Mouse (Mus musculus) midbrain, embryonic 16.5 days (tissue): ENCODE data around the gene Selenoi. TPM values are rescaled to one million over a fixed set of nuclear protein-coding genes. Genes with fewer than 3 reads are reported as not detected.

Experiments used
- ATAC-seq: fragments of 200-750 bp; cut with Nextera tagmentation; 2 replicates; pipeline ENCODE4 v1.8.0; 2017; ENCODE audit warnings: moderate TSS enrichment
- H3K27ac ChIP-seq: fragments of 300-500 bp; sonication (generic); 2 replicates; pipeline ENCODE4 v1.5.1; 2014; ENCODE audit warnings: mild to moderate bottlenecking, low read length, mixed read lengths
- H3K27me3 ChIP-seq: fragments of 300-500 bp; sonication (generic); 2 replicates; pipeline ENCODE4 v1.6.1; 2014; ENCODE audit warnings: low read depth, low read length, mixed read lengths; ENCODE audit not compliant: control insufficient read depth, insufficient read depth
- H3K36me3 ChIP-seq: fragments of 300-500 bp; sonication (generic); 2 replicates; pipeline ENCODE4 v1.6.1; 2014; ENCODE audit warnings: mild to moderate bottlenecking, low read length, moderate library complexity, mixed read lengths; ENCODE audit not compliant: control insufficient read depth, insufficient read depth
- H3K4me1 ChIP-seq: fragments of 300-500 bp; sonication (generic); 2 replicates; pipeline ENCODE4 v1.6.1; 2014; ENCODE audit warnings: mild to moderate bottlenecking, low read length, mixed read lengths; ENCODE audit not compliant: control insufficient read depth, insufficient read depth
- H3K4me2 ChIP-seq: fragments of 300-500 bp; sonication (generic); 2 replicates; pipeline ENCODE4 v1.6.1; 2014; ENCODE audit warnings: mild to moderate bottlenecking, low read length, mixed read lengths
- H3K4me3 ChIP-seq: fragments of 300-500 bp; sonication (generic); 2 replicates; pipeline ENCODE4 v1.5.1; 2014; ENCODE audit warnings: low read depth, mild to moderate bottlenecking, low read length, moderate library complexity, mixed read lengths
- H3K9ac ChIP-seq: fragments of 300-500 bp; sonication (generic); 2 replicates; pipeline ENCODE4 v1.6.1; 2014; ENCODE audit warnings: low read depth, low read length, mixed read lengths
- H3K9me3 ChIP-seq: fragments of 300-500 bp; sonication (generic); replicated peaks from 2 replicates; pipeline ENCODE4 v1.6.1; 2014; ENCODE audit warnings: mild to moderate bottlenecking, low read length, mixed read lengths; ENCODE audit not compliant: control insufficient read depth, poor library complexity, severe bottlenecking
- WGBS: fragments of 180-500 bp; shearing (Covaris S2); extraction: QIAGEN DNeasy Blood & Tissue Kit; methylation state at CpG from one replicate; pipeline ENCODE4 v1.1.7; 2014; 5-methylcytosine and 5-hydroxymethylcytosine counted together
- polyA plus RNA-seq: library from polyadenylated mRNA; unstranded; fragments of >200 nt; fragmentation: Nextera tagmentation; extraction: Ambion mirVana; gene quantifications from 2 replicates; pipeline ENCODE4 v1.2.1, GENCODE M21; 2015

The Selenoi gene
- polyA plus RNA-seq = 32.5 and 34.7 TPM in 2 replicates

DNA sequence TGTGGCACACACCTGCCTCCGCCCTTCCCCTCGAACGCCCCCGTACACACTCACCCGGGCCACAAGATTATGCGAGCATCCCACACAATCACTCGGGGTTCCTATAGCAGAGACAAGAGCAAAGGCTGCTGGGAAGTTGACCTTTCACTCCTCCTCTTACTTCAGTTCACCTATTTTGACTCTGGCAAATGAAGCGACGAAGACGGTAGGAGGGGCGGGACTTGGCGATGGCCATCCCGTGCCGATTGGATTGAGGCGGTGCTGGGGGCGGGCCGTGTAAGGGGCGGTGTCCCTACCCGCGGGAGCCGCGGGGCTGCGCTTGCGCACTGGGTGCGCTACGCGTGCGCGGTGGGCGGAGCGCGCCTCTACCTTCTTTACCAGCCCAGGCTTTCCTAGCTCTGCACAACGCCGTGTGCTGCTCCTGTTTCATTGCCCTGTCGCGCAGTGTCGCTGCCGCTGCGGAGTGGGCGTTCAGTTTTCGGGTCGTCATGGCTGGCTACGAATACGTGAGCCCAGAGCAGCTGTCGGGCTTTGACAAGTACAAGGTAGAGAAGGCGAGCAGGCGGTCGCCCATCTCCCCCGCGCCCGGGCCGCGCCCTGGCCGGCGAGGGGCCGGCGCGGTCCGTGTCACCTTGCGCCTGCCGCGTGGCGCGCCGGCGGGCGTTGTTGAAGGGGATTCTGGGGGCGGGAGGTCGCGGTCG is at the start of gene Selenoi:
Gene Selenoi, plus strand, starts transcription at position 311 of the 701 bp plus-strand sequence.
- Histone ChIP-seq H3K27ac (peak within 1 kb of the TSS; percentile 91), H3K4me2 (peak within 1 kb of the TSS; percentile 79), H3K36me3 (no peaks in the 10 kb centered on the region), H3K27me3 (no peaks in the 10 kb centered on the region), H3K9me3 (no peaks in the 10 kb centered on the region), H3K4me3 (peak within 1 kb of the TSS; percentile 69), H3K9ac (peak within 1 kb of the TSS; percentile 91), H3K4me1 (peaks cover 25% of the 10 kb centered on the region)
- 1% methylated on average over 71 of the region's 71 CpGs for WGBS
- ATAC-seq = peak; percentile 100

GRCm38 (mm10) chr5:30187687-30188485 is 44.5 kb upstream of the Selenoi start:
- no peak overlapping the region for H3K9ac ChIP-seq
- WGBS = 95% methylated on average over 12 of the region's 12 CpGs

GRCm38 (mm10) chr5:30192452-30192851 is 39.9 kb upstream of the Selenoi start:
- Histone ChIP-seq H3K4me1 (no peaks in the 10 kb centered on the region), H3K9ac (no peak overlapping the region), H3K9me3 (no peaks in the 10 kb centered on the region), H3K27ac (no peak overlapping the region), H3K27me3 (no peaks in the 10 kb centered on the region), H3K36me3 (peaks cover 5% of the 10 kb centered on the region), H3K4me2 (no peak overlapping the region), H3K4me3 (no peak overlapping the region)
- no peak for ATAC-seq
- 92% methylated on average over 1 of the region's 1 CpGs for WGBS

More at GRCm38 (mm10) chr5:30187687-30188485, 44.5 kb upstream of the Selenoi start:
- Histone ChIP-seq H3K27ac (no peak overlapping the region), H3K4me1 (no peaks in the 10 kb centered on the region), H3K36me3 (peaks cover 18% of the 10 kb centered on the region), H3K4me3 (no peak overlapping the region), H3K27me3 (no peaks in the 10 kb centered on the region), H3K9me3 (no peaks in the 10 kb centered on the region), H3K4me2 (no peak overlapping the region)
- ATAC-seq = no peak

GRCm38 (mm10) chr5:30195340-30195739 is 37.0 kb upstream of the Selenoi start:
- Histone ChIP-seq H3K36me3 (no peaks in the 10 kb centered on the region), H3K27me3 (no peaks in the 10 kb centered on the region), H3K4me2 (no peak overlapping the region), H3K4me1 (no peaks in the 10 kb centered on the region), H3K9me3 (no peaks in the 10 kb centered on the region), H3K4me3 (no peak overlapping the region), H3K9ac (no peak overlapping the region), H3K27ac (no peak overlapping the region)
- WGBS = 92% methylated on average over 5 of the region's 5 CpGs
- ATAC-seq = no peak

GRCm38 (mm10) chr5:30198257-30198656 is 34.1 kb upstream of the Selenoi start:
- Histone ChIP-seq H3K27me3 (no peaks in the 10 kb centered on the region), H3K9ac (no peak overlapping the region), H3K4me3 (no peak overlapping the region), H3K9me3 (no peaks in the 10 kb centered on the region), H3K4me2 (no peak overlapping the region), H3K36me3 (no peaks in the 10 kb centered on the region), H3K27ac (no peak overlapping the region), H3K4me1 (no peaks in the 10 kb centered on the region)
- 81% methylated on average over 7 of the region's 7 CpGs for WGBS
- no peak for ATAC-seq

- H3K4me3 ChIP-seq = no peak overlapping the region
- peak; percentile 82 for ATAC-seq
- H3K36me3 ChIP-seq = no peaks in the 10 kb centered on the region
- H3K4me2 ChIP-seq = no peak overlapping the region
- H3K4me1 ChIP-seq = no peaks in the 10 kb centered on the region
- WGBS = 43% methylated on average over 5 of the region's 5 CpGs
- H3K9ac ChIP-seq = no peak overlapping the region
- H3K27ac ChIP-seq = no peak overlapping the region
- no peaks in the 10 kb centered on the region for H3K27me3 ChIP-seq
- H3K9me3 ChIP-seq = no peaks in the 10 kb centered on the region
Observed at GRCm38 (mm10) chr5:30201521-30201920, 30.9 kb upstream of the Selenoi start.

DNA sequence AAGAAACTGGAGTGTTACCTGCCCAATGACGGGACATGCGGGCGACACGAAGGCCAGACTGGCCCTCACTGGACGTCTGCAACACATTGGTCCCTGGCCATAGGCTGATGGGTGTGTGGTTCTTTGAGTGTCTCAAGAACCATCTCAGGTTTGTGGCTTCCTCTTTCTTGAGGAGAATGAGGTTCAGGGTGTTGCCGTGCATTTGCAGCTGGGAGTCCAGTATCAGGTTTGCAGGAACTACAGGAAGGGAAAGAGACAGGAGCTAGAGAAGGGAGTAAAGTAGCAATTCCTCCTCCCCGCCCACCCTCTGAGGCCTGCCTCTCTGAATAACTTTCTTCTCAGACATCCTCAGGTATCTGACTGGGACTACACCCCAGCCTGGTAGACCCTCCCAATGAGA is 30.2 kb upstream of the Selenoi start:
- Histone ChIP-seq H3K27ac (no peak overlapping the region), H3K27me3 (no peaks in the 10 kb centered on the region), H3K9me3 (no peaks in the 10 kb centered on the region), H3K4me3 (no peak overlapping the region), H3K4me1 (no peaks in the 10 kb centered on the region), H3K36me3 (no peaks in the 10 kb centered on the region), H3K4me2 (no peak overlapping the region), H3K9ac (no peak overlapping the region)
- no peak for ATAC-seq
- WGBS = 88% methylated on average over 7 of the region's 7 CpGs

DNA sequence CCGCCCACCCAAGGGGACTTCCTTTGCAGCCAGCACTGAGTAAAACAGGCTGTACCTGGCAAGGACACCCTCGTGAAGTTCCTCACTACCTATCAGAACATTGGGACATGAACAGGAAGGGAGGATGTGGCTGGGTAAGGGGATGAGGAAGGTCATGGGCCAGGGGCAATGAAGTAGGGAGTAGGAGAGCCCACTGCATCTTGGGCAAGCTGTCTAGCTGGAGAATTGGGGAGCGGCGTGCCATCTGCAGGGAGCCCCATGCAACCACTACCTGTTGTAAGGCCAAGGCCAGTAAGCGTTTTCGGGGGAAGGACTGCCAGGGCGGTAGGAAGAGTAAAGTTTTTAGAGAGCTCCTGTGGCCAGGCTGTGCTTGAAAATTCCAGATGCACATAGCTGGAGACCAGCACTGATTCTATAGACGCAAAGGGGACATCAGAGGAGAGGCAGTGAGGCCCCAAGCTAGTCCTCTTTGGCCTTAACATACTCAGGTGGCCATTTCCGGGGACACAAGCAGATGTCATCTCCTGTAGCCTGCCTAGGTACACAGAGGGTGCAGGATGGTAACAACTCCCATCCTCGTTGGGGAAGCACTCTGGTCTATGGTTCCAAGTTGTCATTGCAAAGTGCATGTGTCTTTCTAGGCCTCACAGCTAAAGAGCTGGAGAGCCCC is 29.0 kb upstream of the Selenoi start:
- Histone ChIP-seq H3K9ac (no peak overlapping the region), H3K9me3 (no peaks in the 10 kb centered on the region), H3K4me1 (no peaks in the 10 kb centered on the region), H3K4me3 (no peak overlapping the region), H3K36me3 (no peaks in the 10 kb centered on the region), H3K27me3 (no peaks in the 10 kb centered on the region), H3K4me2 (no peak overlapping the region), H3K27ac (no peak overlapping the region)
- 84% methylated on average over 10 of the region's 10 CpGs for WGBS
- ATAC-seq = no peak

GRCm38 (mm10) chr5:30204441-30204840 is 27.9 kb upstream of the Selenoi start:
- no peaks in the 10 kb centered on the region for H3K36me3 ChIP-seq
- H3K4me1 ChIP-seq = no peaks in the 10 kb centered on the region
- no peak overlapping the region for H3K4me3 ChIP-seq
- no peak overlapping the region for H3K9ac ChIP-seq
- 67% methylated on average over 1 of the region's 1 CpGs for WGBS
- H3K27me3 ChIP-seq = no peaks in the 10 kb centered on the region
- H3K4me2 ChIP-seq = no peak overlapping the region
- no peak overlapping the region for H3K27ac ChIP-seq
- no peak for ATAC-seq
- no peaks in the 10 kb centered on the region for H3K9me3 ChIP-seq
